Mouse (Mus musculus): ENCODE measurements around the gene C8b. TPM values are rescaled to one million over a fixed set of nuclear protein-coding genes. Genes with fewer than 3 reads are reported as not detected.

C8b gene
- polyA plus RNA-seq, 1 experiment from 2014 or later: 95.1 TPM

GRCm38 (mm10) chr4:104798951-104799350 lies 32.8 kb downstream of the C8b start:
- H3K27me3 ChIP-seq (ENCODE audit: control insufficient read depth, insufficient read depth, low read depth, low read length): no peaks in the 10 kb centered on the region
- H3K36me3 ChIP-seq (ENCODE audit: control insufficient read depth, insufficient read depth): peaks cover 3% of the 10 kb centered on the region; the same call in 1 of the 2 replicates
- ATAC-seq (ENCODE audit: low read depth): no peak
- WGBS (ENCODE audit: insufficient replicate concordance): 66% methylated on average over 9 of the region's 9 CpGs
- H3K4me3 ChIP-seq (ENCODE audit: low read depth, low read length): no peak overlapping the region
- H3K4me1 ChIP-seq (ENCODE audit: control insufficient read depth, low read depth, low read length): no peaks in the 10 kb centered on the region
- no peaks in the 10 kb centered on the region for H3K9me3 ChIP-seq (replicated peaks; ENCODE audit: control insufficient read depth, low read length)
- no peak overlapping the region for H3K4me2 ChIP-seq (ENCODE audit: low read depth, low read length)
- H3K9ac ChIP-seq (ENCODE audit: low read depth, low read length): no peak overlapping the region
- H3K27ac ChIP-seq (ENCODE audit: low read length): no peak overlapping the region

DNA sequence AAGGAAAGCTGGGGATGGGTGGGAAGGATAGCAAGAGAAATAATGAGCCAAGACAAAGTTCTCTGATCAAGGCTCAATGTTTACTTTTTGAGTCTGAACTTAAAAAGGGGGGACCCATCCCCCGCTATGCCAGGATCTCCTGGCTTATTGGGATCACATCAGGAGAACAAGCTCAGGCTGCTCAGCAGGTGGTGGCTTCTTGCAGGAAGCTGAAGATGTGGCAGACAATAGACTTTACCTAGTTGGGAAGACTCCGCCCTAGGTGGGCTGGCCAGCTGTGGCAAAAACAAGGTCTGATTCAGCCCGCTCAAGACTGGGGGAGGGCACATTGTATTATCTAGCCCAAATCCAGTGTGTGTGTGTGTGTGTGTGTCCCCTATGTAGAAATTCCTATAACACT lies 35.5 kb downstream of the C8b start:
- no peak overlapping the region for H3K4me3 ChIP-seq (ENCODE audit: low read depth, low read length)
- no peaks in the 10 kb centered on the region for H3K27me3 ChIP-seq (ENCODE audit: control insufficient read depth, insufficient read depth, low read depth, low read length)
- H3K36me3 ChIP-seq (ENCODE audit: control insufficient read depth, insufficient read depth): no peaks in the 10 kb centered on the region
- no peaks in the 10 kb centered on the region for H3K4me1 ChIP-seq (ENCODE audit: control insufficient read depth, low read depth, low read length)
- H3K9me3 ChIP-seq (replicated peaks; ENCODE audit: control insufficient read depth, low read length): no peaks in the 10 kb centered on the region
- 72% methylated on average over 3 of the region's 3 CpGs for WGBS (ENCODE audit: insufficient replicate concordance)
- no peak overlapping the region for H3K9ac ChIP-seq (ENCODE audit: low read depth, low read length)
- H3K27ac ChIP-seq (ENCODE audit: low read length): no peak overlapping the region
- no peak for ATAC-seq (ENCODE audit: low read depth)
- no peak overlapping the region for H3K4me2 ChIP-seq (ENCODE audit: low read depth, low read length)

DNA sequence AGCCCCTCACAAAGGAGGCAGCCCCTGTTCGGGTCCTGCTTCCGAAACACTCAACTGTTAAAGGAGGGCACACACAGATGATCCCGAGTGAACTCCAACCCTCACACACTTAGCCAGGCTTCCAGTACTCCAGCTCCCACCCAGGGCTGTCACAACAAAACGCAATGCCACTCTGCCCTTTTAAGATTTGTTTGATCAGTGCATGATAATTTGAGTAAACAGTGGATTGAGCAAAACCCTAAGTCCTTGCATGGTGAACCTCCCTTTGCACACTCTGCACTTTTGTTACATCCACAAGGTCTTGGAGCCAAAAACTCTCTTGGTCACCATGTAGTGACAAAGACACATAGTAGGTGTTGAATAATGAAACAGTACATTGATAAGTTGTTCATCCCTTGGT lies 38.0 kb downstream of the C8b start:
- ATAC-seq (ENCODE audit: low read depth): peak; percentile 37; the same call in 1 of the 2 replicates
- Histone ChIP-seq H3K27me3 (ENCODE audit: control insufficient read depth, insufficient read depth, low read depth, low read length) (no peaks in the 10 kb centered on the region), H3K27ac (ENCODE audit: low read length) (no peak overlapping the region), H3K4me3 (ENCODE audit: low read depth, low read length) (no peak overlapping the region), H3K4me2 (ENCODE audit: low read depth, low read length) (no peak overlapping the region), H3K9ac (ENCODE audit: low read depth, low read length) (no peak overlapping the region), H3K36me3 (ENCODE audit: control insufficient read depth, insufficient read depth) (no peaks in the 10 kb centered on the region), H3K4me1 (ENCODE audit: control insufficient read depth, low read depth, low read length) (no peaks in the 10 kb centered on the region), H3K9me3 (replicated peaks; ENCODE audit: control insufficient read depth, low read length) (no peaks in the 10 kb centered on the region)
- 41% methylated on average over 4 of the region's 4 CpGs for WGBS (ENCODE audit: insufficient replicate concordance)

GRCm38 (mm10) chr4:104805414-104806257 lies 39.5 kb downstream of the C8b start:
- H3K27me3 ChIP-seq (ENCODE audit: control insufficient read depth, insufficient read depth, low read depth, low read length): no peaks in the 10 kb centered on the region
- H3K4me1 ChIP-seq (ENCODE audit: control insufficient read depth, low read depth, low read length): no peaks in the 10 kb centered on the region
- H3K36me3 ChIP-seq (ENCODE audit: control insufficient read depth, insufficient read depth): no peaks in the 10 kb centered on the region
- no peaks in the 10 kb centered on the region for H3K9me3 ChIP-seq (replicated peaks; ENCODE audit: control insufficient read depth, low read length)
- no peak overlapping the region for H3K4me2 ChIP-seq (ENCODE audit: low read depth, low read length)
- no peak for ATAC-seq (ENCODE audit: low read depth)
- no peak overlapping the region for H3K27ac ChIP-seq (ENCODE audit: low read length)
- H3K4me3 ChIP-seq (ENCODE audit: low read depth, low read length): no peak overlapping the region
- no peak overlapping the region for H3K9ac ChIP-seq (ENCODE audit: low read depth, low read length)
- 66% methylated on average over 19 of the region's 19 CpGs for WGBS (ENCODE audit: insufficient replicate concordance)

- H3K4me1 ChIP-seq (ENCODE audit: control insufficient read depth, low read depth, low read length): no peaks in the 10 kb centered on the region; the same call in 1 of the 2 replicates
- ATAC-seq (ENCODE audit: low read depth): no peak
These were observed 44.7 kb downstream of the C8b start for GRCm38 (mm10) chr4:104810710-104811286.

GRCm38 (mm10) chr4:104813617-104814016 lies 47.5 kb downstream of the C8b start:
- H3K27me3 ChIP-seq (ENCODE audit: control insufficient read depth, insufficient read depth, low read depth, low read length): no peaks in the 10 kb centered on the region
- H3K4me1 ChIP-seq (ENCODE audit: control insufficient read depth, low read depth, low read length): no peaks in the 10 kb centered on the region; the same call in 1 of the 2 replicates
- WGBS (ENCODE audit: insufficient replicate concordance): 53% methylated on average over 2 of the region's 2 CpGs
- H3K36me3 ChIP-seq (ENCODE audit: control insufficient read depth, insufficient read depth): no peaks in the 10 kb centered on the region; the same call in 1 of the 2 replicates
- H3K4me2 ChIP-seq (ENCODE audit: low read depth, low read length): no peak overlapping the region
- H3K9ac ChIP-seq (ENCODE audit: low read depth, low read length): no peak overlapping the region
- no peak overlapping the region for H3K27ac ChIP-seq (ENCODE audit: low read length)
- H3K9me3 ChIP-seq (replicated peaks; ENCODE audit: control insufficient read depth, low read length): no peaks in the 10 kb centered on the region
- no peak overlapping the region for H3K4me3 ChIP-seq (ENCODE audit: low read depth, low read length)
- no peak for ATAC-seq (ENCODE audit: low read depth)

More at GRCm38 (mm10) chr4:104810710-104811286, 44.7 kb downstream of the C8b start:
- Histone ChIP-seq H3K9me3 (replicated peaks; ENCODE audit: control insufficient read depth, low read length) (no peaks in the 10 kb centered on the region), H3K27me3 (ENCODE audit: control insufficient read depth, insufficient read depth, low read depth, low read length) (no peaks in the 10 kb centered on the region), H3K36me3 (ENCODE audit: control insufficient read depth, insufficient read depth) (no peaks in the 10 kb centered on the region; the same call in 1 of the 2 replicates), H3K27ac (ENCODE audit: low read length) (no peak overlapping the region), H3K4me3 (ENCODE audit: low read depth, low read length) (no peak overlapping the region), H3K4me2 (ENCODE audit: low read depth, low read length) (no peak overlapping the region), H3K9ac (ENCODE audit: low read depth, low read length) (no peak overlapping the region)
- WGBS (ENCODE audit: insufficient replicate concordance): 65% methylated on average over 10 of the region's 10 CpGs

- H3K4me3 ChIP-seq (ENCODE audit: low read depth, low read length): no peak overlapping the region
- H3K9me3 ChIP-seq (replicated peaks; ENCODE audit: control insufficient read depth, low read length): no peaks in the 10 kb centered on the region
- H3K27me3 ChIP-seq (ENCODE audit: control insufficient read depth, insufficient read depth, low read depth, low read length): no peaks in the 10 kb centered on the region
- H3K27ac ChIP-seq (ENCODE audit: low read length): peak overlapping the region; percentile 79
- H3K4me2 ChIP-seq (ENCODE audit: low read depth, low read length): no peak overlapping the region
- H3K9ac ChIP-seq (ENCODE audit: low read depth, low read length): no peak overlapping the region
- no peaks in the 10 kb centered on the region; the same call in 1 of the 2 replicates for H3K36me3 ChIP-seq (ENCODE audit: control insufficient read depth, insufficient read depth)
- peak; percentile 91 for ATAC-seq (ENCODE audit: low read depth)
- WGBS (ENCODE audit: insufficient replicate concordance): 43% methylated on average over 4 of the region's 4 CpGs
- H3K4me1 ChIP-seq (ENCODE audit: control insufficient read depth, low read depth, low read length): no peaks in the 10 kb centered on the region; the same call in 1 of the 2 replicates
These were observed 50.6 kb downstream of the C8b start for GRCm38 (mm10) chr4:104816519-104817232.

- Histone ChIP-seq H3K4me2 (ENCODE audit: low read depth, low read length) (no peak overlapping the region), H3K4me1 (ENCODE audit: control insufficient read depth, low read depth, low read length) (no peaks in the 10 kb centered on the region; the same call in 1 of the 2 replicates), H3K27me3 (ENCODE audit: control insufficient read depth, insufficient read depth, low read depth, low read length) (no peaks in the 10 kb centered on the region), H3K9me3 (replicated peaks; ENCODE audit: control insufficient read depth, low read length) (no peaks in the 10 kb centered on the region), H3K27ac (ENCODE audit: low read length) (peak overlapping the region; percentile 40), H3K9ac (ENCODE audit: low read depth, low read length) (no peak overlapping the region), H3K4me3 (ENCODE audit: low read depth, low read length) (no peak overlapping the region), H3K36me3 (ENCODE audit: control insufficient read depth, insufficient read depth) (no peaks in the 10 kb centered on the region; the same call in 1 of the 2 replicates)
- ATAC-seq (ENCODE audit: low read depth): no peak
- 45% methylated on average over 2 of the region's 2 CpGs for WGBS (ENCODE audit: insufficient replicate concordance)
These were observed 51.4 kb downstream of the C8b start for GRCm38 (mm10) chr4:104817509-104817908.

Data from liver, embryonic 16.5 days (tissue).